Mouse (Mus musculus) liver, postnatal 0 days (tissue): ENCODE results near the gene Mybpc3.

Source experiments
- CTCF ChIP-seq: sonication (generic); IDR thresholded peaks from 2 replicates; pipeline ENCODE4 v1.5.1; 2016; ENCODE audit warnings: antibody characterized with exemption, low read depth
- EP300 ChIP-seq: IDR thresholded peaks from 2 replicates; pipeline ENCODE4 v1.6.1; 2016; ENCODE audit warnings: antibody characterized with exemption, low read depth, mild to moderate bottlenecking

DNA sequence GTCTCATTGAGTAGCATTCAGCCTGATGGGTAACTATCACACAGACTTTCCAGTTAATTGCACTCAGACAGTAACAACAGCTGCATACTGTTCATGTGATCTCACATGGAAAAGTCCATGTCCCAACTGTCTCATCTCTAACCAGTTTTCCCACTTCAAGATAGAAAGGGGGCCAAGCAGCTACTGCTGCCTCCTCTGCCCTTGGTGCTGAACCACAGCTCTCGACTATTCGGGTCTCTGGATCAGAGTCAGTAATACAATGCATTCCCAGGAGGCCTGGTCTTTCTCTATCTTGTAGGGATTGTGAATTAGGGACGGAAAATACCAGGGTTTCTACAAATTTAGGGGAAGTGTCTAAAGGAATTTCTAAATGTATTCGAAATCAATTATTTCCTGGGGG, 61.9 kb downstream of the Mybpc3 start:
- TF ChIP-seq EP300 (no peak), CTCF (no peak)
